Mouse (Mus musculus): ENCODE data around the gene Rgl2.

DNA sequence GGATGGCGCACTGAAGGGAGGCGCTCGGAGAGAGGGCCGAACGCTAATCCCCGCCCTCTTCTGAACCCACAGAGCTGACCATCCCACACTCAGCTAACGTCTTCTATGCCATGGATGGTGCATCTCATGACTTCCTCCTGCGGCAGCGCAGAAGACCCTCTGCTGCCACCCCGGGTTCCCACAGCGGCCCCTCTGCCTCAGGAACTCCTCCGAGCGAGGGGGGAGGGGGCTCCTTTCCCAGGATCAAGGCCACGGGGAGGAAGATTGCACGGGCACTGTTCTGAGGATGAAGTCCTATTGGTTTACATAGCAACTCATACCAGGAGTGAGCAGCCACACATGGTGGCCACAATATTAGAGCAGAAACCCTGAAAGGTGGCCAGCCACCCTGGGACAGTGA, 7.7 kb downstream of the Rgl2 start:
- no peak for TF ChIP-seq POLR2A (IDR thresholded peaks at IDR 0.05; ENCODE audit: extremely low read depth, insufficient read depth, low read length)
- no peak for TF ChIP-seq CTCF (IDR thresholded peaks at IDR 0.05; ENCODE audit: low read depth, low read length)
